Mouse (Mus musculus) cerebellum, postnatal 10 days (tissue): Measurements from ENCODE around the gene Cpm.
"Not testable (repeated sequence)": the region's sequence is repeated elsewhere in the genome, so short reads cannot be mapped to it uniquely, and the experiment has no call there.

Experiments used
- DNase-seq, 2 experiments: peaks; one replicate each; pipeline ENCODE4 v3.0.0; 2021; ENCODE audit warnings: mixed read lengths in 2 of 2

Gene Cpm

GRCm38 (mm10) chr10:117629169-117629971 is at the start of gene Cpm:
Cpm (plus strand) TSS chr10:117629500.
- peak; percentile 63 to 76 for DNase-seq

DNA sequence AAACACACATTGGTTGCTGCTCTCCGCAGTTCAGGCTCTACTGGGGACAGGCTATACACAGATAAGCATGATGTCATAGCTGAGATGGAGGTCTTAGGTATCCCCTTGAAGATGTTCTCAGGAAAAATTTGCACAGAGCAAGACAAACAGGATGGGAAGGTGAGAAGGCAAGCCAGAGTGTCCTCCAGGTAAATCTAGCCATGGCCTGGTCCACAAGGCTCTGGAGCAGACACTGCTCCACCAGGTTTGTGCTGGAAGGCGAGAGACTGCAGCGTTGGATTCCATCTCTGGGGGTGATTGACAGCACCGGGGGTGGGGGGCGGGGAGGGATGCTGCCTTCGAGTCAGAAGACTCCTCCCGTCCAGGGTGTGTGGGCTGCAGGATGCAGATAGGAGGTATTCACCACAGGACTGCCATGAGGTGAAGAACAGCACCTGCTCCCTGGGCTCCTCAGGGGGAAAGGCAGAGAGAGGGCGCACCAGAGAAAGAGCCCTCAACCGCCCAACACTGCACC is 49.5 kb upstream of the Cpm start:
- no peak for DNase-seq

GRCm38 (mm10) chr10:117580405-117580804 is 48.9 kb upstream of the Cpm start:
- DNase-seq, result no peak

DNA sequence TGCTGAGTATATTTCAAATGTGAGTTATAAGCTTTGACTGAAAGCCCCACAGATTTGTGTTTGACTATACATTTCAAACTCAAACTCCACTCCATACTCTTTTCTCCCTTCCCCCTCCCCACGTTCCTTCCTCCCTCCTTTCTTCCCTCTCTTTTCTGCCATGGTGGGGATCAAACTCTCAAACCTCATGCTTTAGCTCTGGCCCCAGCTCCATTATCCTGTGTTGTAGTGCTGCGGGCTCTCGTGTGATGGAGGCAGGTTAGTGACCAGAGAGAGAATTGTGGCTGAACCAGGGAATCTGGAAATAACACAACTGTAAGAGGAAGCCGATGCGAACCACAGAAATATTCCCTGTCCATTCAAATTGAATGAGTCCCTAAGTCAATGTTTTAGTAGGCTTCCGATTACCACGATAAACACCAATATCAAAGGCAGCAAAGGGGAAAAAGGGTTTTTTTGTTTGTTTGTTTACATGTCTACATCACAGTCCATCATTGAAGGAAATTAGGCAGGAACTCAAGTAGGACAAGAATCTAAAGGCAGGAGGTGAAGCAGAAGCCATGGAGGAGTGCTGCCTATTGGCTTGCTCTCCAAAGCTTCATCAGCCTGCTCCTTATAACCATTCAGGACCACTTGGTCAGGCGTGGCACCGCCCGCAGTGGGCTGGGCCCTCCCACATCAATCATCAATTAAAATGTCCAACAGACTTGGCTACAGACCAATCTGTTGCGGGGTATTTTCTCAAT is 48.1 kb upstream of the Cpm start:
- DNase-seq, result no peak

- DNase-seq, result no peak
Observed at GRCm38 (mm10) chr10:117581753-117582062, 47.6 kb upstream of the Cpm start.

DNA sequence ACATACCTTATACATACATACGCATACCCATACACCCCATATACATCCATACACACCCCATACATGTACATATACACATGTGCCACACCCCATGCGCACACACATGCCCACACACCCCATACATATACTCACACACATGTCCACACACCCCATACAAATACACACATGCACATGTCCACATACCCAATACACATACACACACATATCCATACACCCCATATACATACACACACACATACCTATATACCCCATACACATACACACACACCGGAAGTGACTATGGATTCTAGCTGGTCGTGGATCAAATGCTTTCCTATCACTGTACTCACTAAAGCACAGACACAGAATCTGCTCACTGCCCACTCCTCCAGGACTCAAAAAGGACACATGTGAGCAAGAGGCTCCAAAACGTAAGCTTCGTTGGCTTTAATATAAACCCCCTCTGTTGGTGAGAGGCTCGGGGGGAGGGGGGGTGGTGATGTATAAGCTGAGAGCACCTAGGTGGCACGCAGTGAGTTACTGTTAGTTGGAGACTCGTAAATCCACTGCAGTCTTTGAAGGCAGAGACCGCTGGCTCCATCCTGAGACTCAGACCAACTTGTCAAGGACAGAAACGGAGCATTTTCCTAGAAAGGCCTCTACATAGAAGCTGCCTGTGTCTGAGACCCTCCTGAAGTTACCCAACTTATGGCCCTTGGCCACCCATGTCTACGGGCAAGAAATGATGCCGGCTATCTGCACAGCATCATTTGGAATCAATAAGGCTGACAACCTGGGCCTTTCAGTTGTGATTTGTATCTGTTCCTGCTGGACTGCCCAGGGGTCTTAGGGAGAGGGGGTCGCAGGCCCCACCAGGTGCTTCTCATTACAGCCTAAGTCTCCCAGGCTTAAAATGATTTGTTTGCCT is 45.9 kb upstream of the Cpm start:
- DNase-seq, result no peak

GRCm38 (mm10) chr10:117584102-117584501 is 45.2 kb upstream of the Cpm start:
- DNase-seq, result no peak

- no peak for DNase-seq
Observed at GRCm38 (mm10) chr10:117584566-117585515, 44.5 kb upstream of the Cpm start.

- no peak for DNase-seq
Observed at GRCm38 (mm10) chr10:117585600-117586299, 43.5 kb upstream of the Cpm start.

DNA sequence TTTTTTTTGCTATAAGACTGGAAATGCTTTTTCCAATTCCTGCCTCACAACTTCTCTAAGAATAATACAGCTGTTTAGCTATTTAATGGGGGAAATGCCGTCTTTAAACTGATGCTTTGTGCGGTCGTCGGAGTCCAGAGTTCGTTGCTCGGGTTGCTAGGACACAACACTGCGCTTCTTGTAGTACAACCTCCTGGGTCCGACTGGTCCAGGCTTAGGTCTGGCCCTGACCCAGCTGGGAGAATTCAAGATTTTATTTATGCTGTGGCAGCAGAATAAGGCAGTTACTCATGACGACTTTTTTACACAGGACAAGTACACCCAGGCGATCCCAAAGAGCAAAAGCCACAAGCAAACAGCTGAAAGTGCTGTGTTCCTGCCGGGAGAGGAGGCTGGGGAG is 42.4 kb upstream of the Cpm start:
- DNase-seq, result peak; percentile 10 to 34

- no peak for DNase-seq
Observed at GRCm38 (mm10) chr10:117587335-117587734, 42.0 kb upstream of the Cpm start.

DNA sequence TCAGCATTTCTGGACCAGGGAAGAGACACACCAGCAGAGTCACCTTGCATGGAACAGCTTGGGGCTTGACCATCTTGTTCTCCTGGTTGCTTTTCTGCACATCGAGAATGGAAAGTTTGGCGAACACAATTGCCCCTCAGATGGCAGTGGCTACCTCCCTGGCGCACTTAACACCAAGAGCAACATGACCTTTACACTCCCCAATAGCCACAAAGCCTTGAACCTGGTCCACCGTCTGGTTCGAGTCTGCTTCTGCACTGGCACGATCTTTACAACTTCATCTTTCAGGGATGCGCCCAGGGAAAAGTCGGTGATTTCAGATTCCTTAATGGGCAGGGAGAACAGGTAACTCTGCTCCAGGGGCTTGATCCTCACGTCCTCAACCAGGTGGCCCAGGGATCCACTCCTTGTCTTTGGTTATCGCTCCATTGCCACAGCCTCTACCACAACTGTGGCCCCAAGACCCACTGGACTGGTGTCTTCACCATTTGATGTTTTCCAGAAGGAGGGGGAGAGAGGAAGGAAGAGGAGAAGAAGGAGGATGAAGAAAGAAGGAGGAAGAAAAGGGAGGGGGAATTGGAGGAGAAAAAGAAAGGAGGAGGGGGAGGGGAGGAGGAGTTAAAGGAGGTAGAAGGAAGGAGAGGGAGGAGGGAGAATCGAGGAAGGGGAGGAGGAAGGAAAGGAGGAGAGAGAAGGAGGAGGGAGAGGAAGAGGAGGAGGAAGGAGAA is 40.7 kb upstream of the Cpm start:
- DNase-seq, result not testable (repeated sequence)

DNA sequence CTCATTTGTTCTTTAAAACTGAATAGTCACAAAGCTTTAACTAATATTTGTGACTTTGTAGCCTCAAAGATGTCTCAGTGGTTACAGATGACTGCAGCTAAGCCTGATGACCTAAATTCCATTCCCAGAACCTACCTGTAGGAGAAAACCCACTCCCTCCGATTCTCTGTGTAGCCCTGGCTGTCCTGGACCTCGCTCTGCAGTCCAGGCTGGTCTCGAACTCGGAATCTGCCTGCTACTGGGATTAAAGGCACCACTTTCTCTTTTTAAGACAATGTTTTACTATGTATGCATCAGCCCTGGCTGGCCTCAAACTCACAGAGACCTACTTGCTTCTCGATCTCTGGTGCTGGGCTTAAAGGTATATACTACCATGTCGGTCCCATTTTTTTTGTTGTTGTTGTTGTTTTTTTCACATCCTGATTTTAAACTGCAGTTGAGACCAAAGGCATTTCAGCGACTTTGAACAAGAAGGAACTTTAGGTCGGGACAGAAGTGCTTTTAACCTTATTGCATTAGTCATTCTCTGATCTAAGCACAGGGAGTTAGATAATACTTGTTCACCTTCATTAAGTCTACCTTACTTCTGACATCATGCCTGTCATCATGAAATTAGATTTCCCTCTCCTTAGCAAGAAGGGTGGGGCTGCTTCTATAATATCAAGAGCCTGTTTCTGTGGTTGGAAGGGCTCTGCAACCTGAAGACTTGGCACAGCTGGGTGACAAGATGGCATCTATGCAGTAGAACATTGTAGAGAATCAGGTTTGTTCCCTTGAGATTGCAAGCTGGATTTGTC is 40.0 kb upstream of the Cpm start:
- no peak for DNase-seq

- no peak for DNase-seq
Observed at GRCm38 (mm10) chr10:117590331-117591301, 38.7 kb upstream of the Cpm start.

- DNase-seq, result no peak
Observed at GRCm38 (mm10) chr10:117591766-117592165, 37.5 kb upstream of the Cpm start.

DNA sequence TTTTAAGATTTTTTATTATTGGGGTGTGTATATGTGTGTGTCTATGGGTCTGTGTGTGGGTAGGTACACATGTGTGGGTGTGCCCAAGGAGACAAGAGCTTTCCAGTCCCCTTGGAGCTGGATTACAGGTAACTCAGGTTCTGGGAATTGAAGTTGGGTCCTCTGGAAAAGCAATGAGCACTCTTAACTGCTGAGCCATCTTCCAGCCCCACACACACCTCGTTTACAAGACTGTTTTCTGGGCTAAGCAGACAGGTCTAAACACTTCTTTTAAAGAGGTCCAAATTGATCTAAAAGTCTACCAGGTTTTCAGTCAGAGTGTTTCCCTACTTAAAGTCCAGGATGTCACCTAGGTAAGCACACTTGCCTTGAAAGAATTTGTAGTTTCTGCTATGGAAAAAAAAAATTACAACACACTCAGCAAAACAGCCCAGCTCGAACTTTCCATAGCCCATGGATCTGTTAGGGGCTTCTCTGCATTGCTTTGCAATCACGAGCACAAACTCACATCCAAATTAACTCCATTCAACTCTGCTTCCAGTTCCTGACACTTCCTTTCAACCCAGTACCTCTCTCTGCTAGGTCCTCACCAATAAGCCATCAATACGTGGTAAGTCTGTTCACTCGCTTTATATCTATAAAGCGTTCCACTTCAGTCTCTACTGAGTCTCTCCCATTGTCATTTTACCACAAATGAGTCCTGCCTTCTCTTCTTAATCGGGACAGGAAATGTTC is 36.8 kb upstream of the Cpm start:
- DNase-seq, result no peak

DNA sequence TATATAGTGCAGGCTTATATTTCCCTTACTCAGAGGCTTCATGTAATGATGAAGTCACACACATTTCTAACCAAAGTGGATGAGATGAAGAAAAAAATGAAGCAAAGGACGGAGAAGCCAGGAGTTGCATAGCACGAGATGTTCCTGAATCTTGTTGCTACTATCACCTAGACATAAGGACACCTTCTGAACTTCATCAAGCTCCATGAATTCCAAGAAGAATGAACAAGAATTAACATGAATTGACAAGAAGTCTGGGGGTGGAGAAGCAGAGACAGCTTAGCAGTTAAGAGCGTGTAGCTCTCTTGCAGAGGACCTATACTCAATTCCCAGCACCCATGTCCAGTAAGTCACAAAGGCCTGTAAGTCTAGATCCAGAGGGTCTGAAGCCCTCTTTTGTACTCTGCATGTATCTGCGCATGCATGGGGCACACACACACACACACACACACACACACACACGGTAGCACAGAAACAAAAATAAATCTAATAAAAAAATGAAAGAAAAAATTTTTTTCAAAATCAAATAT is 36.2 kb upstream of the Cpm start:
- no peak for DNase-seq
